Mouse (Mus musculus) cerebellum, adult 9-10 months (tissue): Measurements from ENCODE around the gene Hacl1.

Source experiments
- DNase-seq: peaks from one replicate; pipeline ENCODE4 v3.0.0; 2022

Hacl1 gene

GRCm38 (mm10) chr14:31661671-31662554, 20.8 kb upstream of the Hacl1 start:
- DNase-seq = peak; percentile 90

GRCm38 (mm10) chr14:31660312-31661093, 19.4 kb upstream of the Hacl1 start:
- DNase-seq = peak; percentile 53

GRCm38 (mm10) chr14:31659501-31660181, 18.6 kb upstream of the Hacl1 start:
- no peak for DNase-seq

GRCm38 (mm10) chr14:31658126-31658680, 17.1 kb upstream of the Hacl1 start:
- no peak for DNase-seq

- DNase-seq = peak; percentile 85
Observed at GRCm38 (mm10) chr14:31656857-31657645, 16.0 kb upstream of the Hacl1 start.

GRCm38 (mm10) chr14:31656386-31656785, 15.3 kb upstream of the Hacl1 start:
- DNase-seq = no peak

- DNase-seq = no peak
Observed at GRCm38 (mm10) chr14:31655406-31655805, 14.3 kb upstream of the Hacl1 start.

GRCm38 (mm10) chr14:31654816-31655215, 13.7 kb upstream of the Hacl1 start:
- no peak for DNase-seq

- DNase-seq = no peak
Observed at GRCm38 (mm10) chr14:31653101-31653875, 12.2 kb upstream of the Hacl1 start.

- no peak for DNase-seq
Observed at GRCm38 (mm10) chr14:31652624-31653023, 11.5 kb upstream of the Hacl1 start.

GRCm38 (mm10) chr14:31652106-31652505, 11.0 kb upstream of the Hacl1 start:
- DNase-seq = no peak

GRCm38 (mm10) chr14:31651206-31651605, 10.1 kb upstream of the Hacl1 start:
- DNase-seq = no peak

- no peak for DNase-seq
Observed at GRCm38 (mm10) chr14:31650347-31650746, 9.3 kb upstream of the Hacl1 start.

- DNase-seq = no peak
Observed at GRCm38 (mm10) chr14:31647991-31648390, 6.9 kb upstream of the Hacl1 start.

- DNase-seq = no peak
Observed at GRCm38 (mm10) chr14:31645920-31646319, 4.8 kb upstream of the Hacl1 start.

- DNase-seq = no peak
Observed at GRCm38 (mm10) chr14:31644931-31645547, 4.0 kb upstream of the Hacl1 start.

GRCm38 (mm10) chr14:31644183-31644830, 3.2 kb upstream of the Hacl1 start:
- no peak for DNase-seq

GRCm38 (mm10) chr14:31641506-31642155, 545 bp upstream of the Hacl1 start:
- no peak for DNase-seq

- DNase-seq = no peak
Observed at GRCm38 (mm10) chr14:31640346-31640889, 668 bp downstream of the Hacl1 start, which contains the start of gene Gm49387. TSS of gene Gm49387 (minus strand) at chr14:31640878.
